Mouse (Mus musculus) layer of hippocampus, adult 18-20 months (tissue): Measurements from ENCODE around the gene Stag1. TPM values are rescaled to one million over a fixed set of nuclear protein-coding genes. Genes with fewer than 3 reads are reported as not detected.

Experiments
- DNase-seq, 2 experiments: peaks; one replicate each; pipeline ENCODE4 v3.0.0; 2022; ENCODE audit warnings: low spot score in 2 of 2
- total RNA-seq, 2 experiments: library from RNA; stranded (reverse); gene quantifications; 2 replicates each; pipeline ENCODE4 v1.2.3; 2021

The Stag1 gene
- total RNA-seq, 2 experiments from 2014 or later: 64.9 to 68.0 TPM

GRCm38 (mm10) chr9:100944677-100945365 is 347.2 kb downstream of the Stag1 start:
- DNase-seq: no peak

- no peak for DNase-seq
Observed at GRCm38 (mm10) chr9:100951481-100951880, 353.9 kb downstream of the Stag1 start.

GRCm38 (mm10) chr9:100962903-100963427 is 365.4 kb downstream of the Stag1 start:
- no peak for DNase-seq

GRCm38 (mm10) chr9:100963428-100963912 is 365.9 kb downstream of the Stag1 start:
- no peak for DNase-seq

- DNase-seq: no peak
Observed at GRCm38 (mm10) chr9:100964106-100964505, 366.5 kb downstream of the Stag1 start.

- no peak for DNase-seq
Observed at GRCm38 (mm10) chr9:100969461-100969860, 371.9 kb downstream of the Stag1 start.

GRCm38 (mm10) chr9:100978666-100979065 is 381.1 kb downstream of the Stag1 start:
- DNase-seq: no peak

- no peak for DNase-seq
Observed at GRCm38 (mm10) chr9:100979260-100979659, 381.7 kb downstream of the Stag1 start.

GRCm38 (mm10) chr9:100982786-100983185 is 385.2 kb downstream of the Stag1 start:
- DNase-seq: no peak

GRCm38 (mm10) chr9:100984381-100985310 is 387.0 kb downstream of the Stag1 start:
- no peak for DNase-seq

- no peak for DNase-seq
Observed at GRCm38 (mm10) chr9:100987006-100987405, 389.4 kb downstream of the Stag1 start.

- no peak for DNase-seq
Observed at GRCm38 (mm10) chr9:100987850-100988249, 390.3 kb downstream of the Stag1 start.

GRCm38 (mm10) chr9:100990609-100991008 is 393.0 kb downstream of the Stag1 start:
- DNase-seq: no peak

GRCm38 (mm10) chr9:100991321-100991720 is 393.7 kb downstream of the Stag1 start:
- no peak for DNase-seq

GRCm38 (mm10) chr9:100992191-100992590 is 394.6 kb downstream of the Stag1 start:
- no peak for DNase-seq

- no peak for DNase-seq
Observed at GRCm38 (mm10) chr9:100993937-100994336, 396.3 kb downstream of the Stag1 start.

GRCm38 (mm10) chr9:100997138-100997537 is 399.5 kb downstream of the Stag1 start:
- no peak for DNase-seq

GRCm38 (mm10) chr9:101002053-101002452 is 404.5 kb downstream of the Stag1 start:
- DNase-seq: no peak

- no peak for DNase-seq
Observed at GRCm38 (mm10) chr9:101002841-101003240, 405.2 kb downstream of the Stag1 start.

- no peak for DNase-seq
Observed at GRCm38 (mm10) chr9:101003302-101003701, 405.7 kb downstream of the Stag1 start.

GRCm38 (mm10) chr9:101005866-101006265 is 408.3 kb downstream of the Stag1 start:
- DNase-seq: no peak
